Mouse (Mus musculus): Measurements from ENCODE around the gene Irf2bpl. TPM values are rescaled to one million over a fixed set of nuclear protein-coding genes. Genes with fewer than 3 reads are reported as not detected.
A peak's percentile ranks its signal among the peaks of the same experiment; 100 is the strongest.

The Irf2bpl gene
- total RNA-seq, 1 experiment from 2014 or later, result 22.7 TPM

DNA sequence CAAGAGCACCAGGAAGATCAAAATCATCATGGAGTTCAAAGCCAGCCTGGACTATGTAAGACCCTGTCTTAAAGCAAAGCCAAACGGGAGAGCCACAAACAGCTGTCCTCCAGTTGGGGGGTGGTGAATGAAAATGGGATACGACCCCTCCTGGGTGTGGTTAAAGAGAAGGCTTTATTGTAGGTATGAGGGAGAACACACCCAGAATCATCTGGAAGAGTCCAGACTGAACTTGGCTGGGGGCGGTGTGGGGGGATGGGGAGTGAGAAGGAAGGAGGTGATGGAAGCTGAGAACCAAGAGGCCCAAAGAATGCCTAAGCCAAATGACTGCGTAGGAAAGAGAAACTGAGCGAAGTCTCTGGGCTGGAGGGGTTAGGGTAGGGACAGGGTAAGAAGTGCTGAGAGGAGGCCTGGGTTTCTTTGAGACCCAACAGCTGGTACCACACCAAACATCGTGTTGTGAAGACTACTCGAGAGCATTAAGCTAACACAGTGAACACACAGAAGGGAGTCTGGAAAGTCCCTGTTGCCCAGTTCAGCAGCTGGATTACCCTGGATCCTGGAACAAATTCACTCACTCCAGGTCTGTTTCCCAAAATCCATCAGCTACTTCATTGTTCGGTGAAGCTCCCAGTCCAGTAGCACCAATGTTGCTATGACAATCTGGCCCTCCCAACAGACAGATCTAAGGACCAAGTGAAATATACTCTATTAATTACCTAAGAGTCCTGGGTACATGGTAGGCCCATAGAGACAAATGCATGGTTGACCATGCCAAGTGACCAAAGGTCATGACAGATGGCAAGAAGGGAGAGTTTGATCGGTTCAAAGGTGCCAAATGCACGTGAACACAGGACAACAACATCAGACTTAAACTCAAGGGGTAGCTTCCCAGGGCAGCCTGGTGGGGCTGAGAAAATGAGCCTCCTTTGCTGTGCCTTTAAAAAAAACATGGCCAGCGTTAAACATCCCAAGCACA is 19.5 kb upstream of the Irf2bpl start:
- no peak for ATAC-seq (ENCODE audit: extremely low read depth, insufficient number of reproducible peaks, low FRiP score, poor library complexity, severe bottlenecking)

GRCm38 (mm10) chr12:86899461-86900179 is 15.0 kb upstream of the Irf2bpl start:
- ATAC-seq (ENCODE audit: extremely low read depth, insufficient number of reproducible peaks, low FRiP score, poor library complexity, severe bottlenecking), result no peak

DNA sequence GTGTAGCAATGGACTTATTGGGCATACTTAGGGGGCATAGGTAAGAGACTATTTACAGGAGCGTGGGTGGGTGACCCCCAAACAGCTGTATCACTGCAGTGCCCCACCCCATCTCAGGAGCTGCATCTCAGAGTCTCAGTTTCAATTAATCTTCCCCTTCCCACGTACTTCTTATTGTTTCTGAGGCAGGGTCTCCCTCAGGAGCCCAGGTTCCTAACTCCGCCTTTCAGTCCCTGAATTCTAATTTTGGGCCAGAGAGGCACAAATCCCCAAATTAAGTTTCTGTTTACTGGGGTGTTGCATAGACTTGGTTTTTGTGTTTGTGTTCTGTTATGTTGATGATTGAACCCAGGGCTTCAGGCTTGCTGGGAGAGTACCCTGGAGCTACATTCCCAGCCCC is 13.8 kb upstream of the Irf2bpl start:
- ATAC-seq (ENCODE audit: extremely low read depth, insufficient number of reproducible peaks, low FRiP score, poor library complexity, severe bottlenecking), result no peak

DNA sequence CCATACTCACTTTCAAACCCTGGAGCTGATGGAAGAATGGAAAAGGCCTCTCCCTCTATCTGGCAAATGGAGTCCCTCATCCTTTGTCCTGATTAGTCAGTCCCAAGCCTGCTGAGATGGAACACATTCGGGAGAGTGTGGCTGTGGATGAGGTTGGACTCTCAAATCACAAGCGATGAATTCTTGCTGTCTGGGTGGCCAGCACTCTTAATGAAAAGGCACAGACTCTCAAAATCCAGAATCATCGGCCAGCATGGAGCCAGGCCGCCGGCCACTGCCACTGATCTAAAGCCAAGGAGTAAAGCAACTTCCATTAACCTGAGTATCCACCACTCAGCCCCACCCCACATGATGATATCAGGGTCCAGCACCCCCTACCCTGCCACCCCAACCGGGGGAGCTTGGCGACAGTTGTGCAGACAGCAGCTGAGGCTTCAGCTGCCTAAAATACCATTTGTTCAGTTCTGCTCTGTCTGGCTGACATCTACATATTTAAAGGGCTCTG is 13.2 kb upstream of the Irf2bpl start:
- no peak for ATAC-seq (ENCODE audit: extremely low read depth, insufficient number of reproducible peaks, low FRiP score, poor library complexity, severe bottlenecking)

GRCm38 (mm10) chr12:86896921-86897512 is 12.4 kb upstream of the Irf2bpl start:
- ATAC-seq (ENCODE audit: extremely low read depth, insufficient number of reproducible peaks, low FRiP score, poor library complexity, severe bottlenecking), result no peak

GRCm38 (mm10) chr12:86896441-86896890 is 11.9 kb upstream of the Irf2bpl start:
- no peak for ATAC-seq (ENCODE audit: extremely low read depth, insufficient number of reproducible peaks, low FRiP score, poor library complexity, severe bottlenecking)

- no peak for ATAC-seq (ENCODE audit: extremely low read depth, insufficient number of reproducible peaks, low FRiP score, poor library complexity, severe bottlenecking)
These were observed 11.3 kb upstream of the Irf2bpl start for GRCm38 (mm10) chr12:86895703-86896409.

DNA sequence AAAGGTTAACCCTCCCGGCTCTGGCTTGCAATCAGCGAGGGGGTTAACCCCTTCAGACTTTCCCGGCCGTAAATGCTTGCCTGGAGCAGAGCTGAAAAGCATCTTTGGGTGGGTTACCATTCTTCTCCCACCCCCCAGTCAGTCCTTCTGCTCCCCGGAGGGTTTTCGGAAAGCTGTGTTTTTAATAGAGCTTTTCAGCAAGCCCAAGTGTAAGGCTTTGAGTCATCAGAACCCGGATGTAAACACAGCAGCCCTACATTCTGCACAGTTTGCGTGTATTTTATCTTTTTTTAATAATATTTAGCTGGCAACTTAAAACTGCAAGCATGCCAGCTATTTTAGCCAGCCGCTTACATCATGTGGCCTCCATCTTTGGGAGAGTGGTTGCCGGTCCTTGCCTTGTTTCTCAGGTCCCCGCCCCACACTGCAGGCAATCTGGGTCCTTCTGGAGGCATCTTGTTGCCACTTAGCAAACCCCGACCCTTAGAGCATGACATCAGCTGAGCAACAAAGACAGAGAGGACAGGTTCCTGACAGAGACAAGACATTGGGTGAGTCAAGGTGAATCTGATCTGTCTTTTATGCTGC is 10.3 kb upstream of the Irf2bpl start:
- no peak for ATAC-seq (ENCODE audit: extremely low read depth, insufficient number of reproducible peaks, low FRiP score, poor library complexity, severe bottlenecking)

- peak; percentile 83 for ATAC-seq (ENCODE audit: extremely low read depth, insufficient number of reproducible peaks, low FRiP score, poor library complexity, severe bottlenecking)
These were observed 9.7 kb upstream of the Irf2bpl start for GRCm38 (mm10) chr12:86894184-86894839.

DNA sequence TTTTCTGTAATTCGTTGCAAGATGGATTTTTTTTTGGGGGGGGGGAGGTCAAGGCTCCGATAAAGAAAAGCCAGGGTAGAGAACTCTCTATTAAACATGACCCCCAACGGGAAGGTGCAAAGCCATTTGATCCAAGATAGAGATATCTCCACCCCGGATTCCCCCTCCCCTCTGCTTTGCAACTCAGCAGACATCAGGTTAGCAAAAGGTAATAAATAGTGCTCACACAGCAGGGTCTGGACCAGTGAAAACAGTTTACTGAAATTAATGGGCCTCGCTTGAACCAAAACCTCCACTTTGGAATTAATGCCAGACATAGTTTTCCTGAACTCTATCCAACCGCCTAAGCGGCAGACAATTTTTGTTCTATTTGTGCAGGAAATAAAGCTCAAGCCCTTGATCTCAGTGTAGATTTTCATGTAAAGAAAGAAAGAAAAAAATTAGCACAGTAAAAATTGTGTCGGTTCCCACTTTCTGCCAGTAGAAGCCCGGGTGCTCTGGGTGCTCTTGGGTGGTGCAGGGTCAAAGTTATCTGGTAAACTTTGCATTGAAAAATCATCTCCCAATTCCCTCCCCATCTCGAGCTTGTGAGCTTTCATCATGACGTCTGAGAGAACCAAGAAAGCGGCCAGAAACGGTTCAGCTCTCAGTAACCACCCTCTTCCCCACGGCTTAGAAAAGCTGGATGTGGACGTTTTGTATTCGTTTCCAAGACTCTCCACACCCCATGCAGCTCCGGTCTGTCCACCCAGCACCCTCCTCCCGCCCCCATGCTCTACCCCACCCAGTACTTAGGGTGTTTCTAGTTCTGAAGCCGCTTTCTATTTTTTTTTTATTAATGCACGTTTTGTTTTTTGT is 9.0 kb upstream of the Irf2bpl start:
- ATAC-seq (ENCODE audit: extremely low read depth, insufficient number of reproducible peaks, low FRiP score, poor library complexity, severe bottlenecking), result no peak

DNA sequence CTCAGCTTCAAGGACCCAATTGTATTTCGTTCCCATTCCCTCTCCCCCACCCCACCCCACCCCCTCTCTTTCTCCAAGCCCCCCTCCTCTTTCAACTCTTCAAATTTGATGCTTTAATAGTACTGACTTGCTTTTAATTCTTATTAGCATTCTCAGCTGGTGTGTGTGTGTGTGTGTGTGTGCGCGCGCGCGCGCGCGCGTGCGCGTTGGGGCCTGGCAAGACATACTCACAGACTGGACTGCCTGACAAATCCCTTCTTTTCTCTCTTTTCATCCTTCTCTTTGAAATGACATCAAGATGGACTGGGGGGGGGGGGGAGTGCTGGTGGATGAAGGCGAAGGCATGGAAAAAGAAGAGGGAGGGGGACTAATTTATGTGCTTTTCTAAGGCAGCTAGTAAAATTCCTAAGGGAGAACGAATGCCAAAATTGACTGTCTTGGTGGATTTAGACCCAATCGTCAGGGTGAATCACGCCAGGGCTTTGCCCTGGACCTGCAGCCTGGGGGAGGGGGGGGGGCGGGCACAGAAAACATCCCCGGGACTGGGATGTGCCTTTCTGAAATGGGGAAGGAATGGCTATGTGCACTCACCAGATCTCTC is 8.2 kb upstream of the Irf2bpl start:
- ATAC-seq (ENCODE audit: extremely low read depth, insufficient number of reproducible peaks, low FRiP score, poor library complexity, severe bottlenecking), result no peak

DNA sequence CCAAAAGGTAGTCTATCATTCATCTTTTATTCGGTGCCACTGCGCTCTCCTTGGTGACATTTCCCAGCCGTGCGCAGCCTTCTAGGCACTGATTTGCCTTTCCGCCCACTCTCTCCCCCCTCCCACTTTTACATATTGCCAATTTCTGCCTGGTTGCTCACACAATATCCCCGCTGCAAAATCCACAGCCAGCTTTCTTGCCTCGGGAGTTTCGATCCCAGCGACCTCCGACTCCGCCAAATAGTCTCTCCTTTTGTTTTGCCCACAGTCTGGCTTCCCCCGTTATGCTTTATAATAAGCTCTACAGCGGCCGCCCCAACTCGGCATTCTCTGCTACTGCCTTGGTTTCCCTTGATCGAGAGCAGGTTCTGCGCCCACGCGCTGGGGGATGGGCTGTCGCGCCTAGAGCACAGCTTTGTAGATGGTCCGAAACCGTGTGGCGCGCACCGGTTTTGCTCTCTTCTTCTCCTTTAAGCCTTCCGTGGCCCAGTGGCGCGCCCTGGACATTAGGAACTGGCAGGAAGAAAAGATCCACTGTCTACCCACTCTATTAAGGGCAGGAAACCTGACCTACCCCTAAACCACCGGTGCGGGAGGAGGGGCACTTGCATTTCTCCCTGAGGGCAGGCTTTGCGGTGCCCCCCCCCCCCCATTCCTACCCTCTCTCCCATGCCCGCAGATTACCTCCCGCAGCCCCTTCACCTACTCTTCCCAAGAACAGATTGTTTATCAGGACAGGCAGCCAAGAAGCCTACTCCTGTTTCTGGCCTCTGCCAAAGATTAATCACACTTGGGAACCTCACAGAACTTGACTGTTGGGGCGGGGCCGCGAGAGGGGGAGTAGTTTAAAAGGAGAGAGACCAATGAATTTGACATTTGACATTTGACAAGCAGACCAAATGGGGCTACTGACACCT is 7.4 kb upstream of the Irf2bpl start:
- peak; percentile 10; the same call in 1 of the 2 replicates for ATAC-seq (ENCODE audit: extremely low read depth, insufficient number of reproducible peaks, low FRiP score, poor library complexity, severe bottlenecking)

GRCm38 (mm10) chr12:86891454-86891785 is 6.8 kb upstream of the Irf2bpl start:
- no peak for ATAC-seq (ENCODE audit: extremely low read depth, insufficient number of reproducible peaks, low FRiP score, poor library complexity, severe bottlenecking)

DNA sequence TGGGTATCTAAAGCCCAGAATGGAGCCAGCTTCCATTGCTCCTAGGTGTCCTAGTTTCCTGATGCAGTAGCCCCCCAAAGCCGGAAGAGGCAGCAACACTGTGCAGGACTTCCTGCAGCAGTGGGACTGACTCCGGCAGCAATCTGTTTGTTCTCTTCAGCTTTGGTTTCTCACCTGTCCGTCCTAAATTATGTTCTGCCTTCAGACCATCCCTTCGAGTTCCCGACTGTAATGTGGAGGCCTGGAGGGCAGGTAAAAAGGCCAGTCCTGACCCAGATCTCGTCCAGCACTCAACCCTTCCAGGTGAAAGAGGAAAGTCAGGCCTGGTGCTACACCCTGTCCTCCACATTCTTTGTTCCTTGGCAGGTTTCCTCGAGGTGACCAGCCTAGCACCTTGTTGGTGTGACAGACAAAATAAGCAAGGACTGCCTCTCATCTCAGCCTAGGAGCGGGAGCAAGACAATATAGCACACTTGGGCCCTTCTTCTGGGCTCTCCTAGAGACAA is 6.3 kb upstream of the Irf2bpl start:
- ATAC-seq (ENCODE audit: extremely low read depth, insufficient number of reproducible peaks, low FRiP score, poor library complexity, severe bottlenecking), result no peak

- ATAC-seq (ENCODE audit: extremely low read depth, insufficient number of reproducible peaks, low FRiP score, poor library complexity, severe bottlenecking), result no peak
These were observed 5.6 kb upstream of the Irf2bpl start for GRCm38 (mm10) chr12:86890091-86890720.
